Mouse (Mus musculus) left cerebral cortex, adult 11 months (tissue): ENCODE results near the gene Cyp2c23.

Source experiments
- DNase-seq: peaks from one replicate; pipeline ENCODE4 v3.0.0; 2022; ENCODE audit warnings: low spot score

The Cyp2c23 gene

DNA sequence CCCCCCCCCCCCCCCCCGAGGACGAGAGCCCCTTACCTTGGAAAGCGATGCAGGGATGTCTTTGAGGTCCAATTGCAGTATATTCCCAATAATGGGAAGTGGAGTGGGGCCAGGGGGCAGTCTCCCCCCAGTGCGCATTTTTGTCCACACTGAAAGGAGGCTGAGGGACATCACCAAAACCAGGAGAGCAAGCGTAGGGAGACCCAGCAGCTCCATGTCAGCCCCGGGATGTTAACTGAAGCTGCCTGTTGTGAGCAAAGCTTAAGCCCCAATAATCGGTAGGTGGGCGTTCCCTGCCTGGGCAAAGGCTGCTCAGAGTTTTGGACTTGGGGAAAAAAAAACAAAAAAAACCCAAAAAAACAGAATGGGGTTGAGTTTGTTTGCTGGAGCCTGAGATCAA, at the start of gene Cyp2c23:
Gene Cyp2c23 (minus strand): TSS at position 237 of the 400 bp plus-strand sequence.
- DNase-seq: no peak

DNA sequence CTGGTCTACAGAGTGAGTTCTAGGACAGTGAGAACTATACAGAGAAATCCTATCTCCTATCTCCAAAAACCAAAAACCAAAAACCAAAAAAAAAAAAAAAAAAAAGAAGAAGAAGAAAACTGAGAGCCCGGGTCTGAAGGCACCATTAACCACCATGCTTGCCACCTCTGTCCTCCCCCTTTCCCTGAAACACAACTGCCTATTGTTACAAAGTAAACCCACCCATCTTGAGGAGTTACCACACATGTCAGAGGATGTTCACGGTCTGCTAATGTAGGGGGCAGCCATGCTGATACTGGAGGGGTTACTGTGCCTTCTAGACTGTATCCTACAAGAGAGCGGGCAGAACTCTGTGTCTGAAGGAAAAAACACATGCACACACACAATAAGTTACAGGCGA, 48.0 kb upstream of the Cyp2c23 start:
- no peak for DNase-seq

DNA sequence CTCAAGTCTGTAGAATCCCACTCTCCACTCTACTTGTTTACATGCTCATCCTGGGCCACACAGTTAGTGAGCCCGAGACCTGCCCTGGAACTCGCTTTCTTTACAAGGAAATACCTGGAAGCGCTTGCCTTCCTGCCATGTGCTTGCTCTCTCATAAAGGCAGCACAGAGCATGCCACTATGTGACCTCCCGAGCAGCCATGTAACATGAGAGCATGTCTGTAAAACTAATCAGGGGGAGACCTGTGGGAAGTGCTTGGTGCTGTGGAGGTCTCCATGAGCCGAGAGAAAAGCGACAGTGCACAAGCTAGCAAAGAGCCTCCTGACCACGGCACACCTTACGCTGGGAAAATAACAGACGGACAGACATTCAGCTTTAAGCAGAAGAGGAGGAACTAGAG, 47.4 kb upstream of the Cyp2c23 start:
- no peak for DNase-seq

DNA sequence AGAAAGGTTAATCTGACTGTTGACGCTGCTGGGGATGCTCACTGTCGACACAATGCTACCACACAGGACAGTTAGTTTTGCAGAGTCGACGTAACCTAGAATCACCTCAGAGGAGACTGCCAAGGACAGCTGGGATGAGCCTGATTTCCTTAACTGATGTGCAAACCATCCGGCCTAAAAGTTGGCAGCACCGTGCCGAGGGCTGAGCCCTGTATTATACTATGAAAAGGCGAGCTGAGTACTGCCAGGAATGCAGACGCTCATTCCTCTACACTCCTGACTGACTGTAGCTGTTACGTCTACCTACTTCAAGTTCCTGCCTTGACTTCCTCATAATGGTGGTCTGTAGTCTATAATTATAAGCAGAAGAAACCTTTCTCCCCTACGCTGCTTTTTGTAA, 46.0 kb upstream of the Cyp2c23 start:
- no peak for DNase-seq

DNA sequence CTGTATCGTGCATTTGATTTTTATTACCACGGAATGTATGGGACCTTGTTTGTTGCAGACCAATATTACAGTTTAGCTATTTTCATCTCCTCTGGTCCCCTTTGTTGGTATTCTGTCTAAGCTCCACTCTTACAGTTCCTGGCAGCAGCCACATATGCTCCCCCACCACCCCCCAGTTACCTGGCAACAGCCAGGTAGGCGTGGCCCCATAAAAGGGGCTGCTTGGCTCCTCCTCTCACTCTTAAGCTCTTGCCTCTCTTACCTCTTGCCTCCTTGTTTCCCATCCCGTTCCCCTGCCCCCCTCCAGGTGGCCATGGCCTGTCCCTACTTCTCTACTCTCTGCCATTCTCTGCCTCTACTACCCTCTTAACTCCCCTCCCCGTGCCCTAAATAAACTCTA, 42.2 kb upstream of the Cyp2c23 start:
- DNase-seq: no peak

DNA sequence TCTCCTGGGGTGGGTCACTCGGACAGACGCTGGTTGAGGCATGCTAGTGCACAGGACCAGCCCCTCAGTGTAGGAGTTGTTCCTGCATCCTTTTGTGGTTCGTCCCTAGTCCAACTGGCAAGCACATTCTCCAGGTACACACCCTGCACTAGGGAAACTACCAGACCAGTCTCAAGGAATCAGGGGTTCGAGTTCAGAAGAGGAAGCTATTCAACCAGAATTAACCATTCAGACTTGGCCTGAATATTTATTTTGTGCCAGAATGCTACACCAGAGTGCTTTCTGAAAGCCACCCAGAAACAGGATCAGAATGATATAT, 40.9 kb upstream of the Cyp2c23 start:
- no peak for DNase-seq

DNA sequence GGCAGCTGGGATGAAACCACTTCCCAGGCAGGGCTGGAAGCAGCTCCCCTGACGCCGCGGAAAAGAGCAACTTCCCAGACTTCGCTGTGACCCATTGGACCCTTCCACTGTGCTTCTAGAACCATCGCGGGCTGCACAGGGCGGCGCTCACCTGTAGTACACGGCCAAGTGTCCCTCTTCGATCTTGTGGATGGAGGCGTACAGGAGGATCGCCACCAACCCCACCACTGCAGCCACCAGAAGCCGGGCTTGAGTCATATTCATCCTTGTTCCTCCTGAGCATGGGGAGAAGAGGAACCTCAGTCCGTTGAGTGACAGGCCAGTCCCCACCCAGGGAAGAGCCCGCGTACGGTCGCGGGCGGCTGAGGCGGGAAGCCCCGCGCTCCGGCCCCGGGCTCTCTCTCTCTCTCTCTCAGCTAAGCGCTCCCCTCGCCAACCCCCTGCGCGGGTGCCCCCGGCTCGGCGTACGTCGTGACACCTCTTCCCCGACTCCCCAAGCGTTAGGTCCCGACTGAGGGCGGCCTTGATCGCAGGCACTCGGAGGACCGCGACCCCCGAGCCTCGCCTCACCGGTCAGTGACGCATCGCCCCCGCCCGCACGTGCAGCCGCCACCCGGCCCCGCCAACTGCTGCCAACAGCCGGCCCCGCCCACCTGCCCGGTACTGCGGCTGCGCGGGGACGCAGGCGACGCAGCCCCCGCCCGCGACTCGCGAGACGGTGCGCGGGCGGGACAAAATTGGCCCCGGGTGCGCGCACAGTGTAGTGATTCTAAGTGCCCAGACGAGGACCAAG, 40.3 kb upstream of the Cyp2c23 start, which contains the start of gene Erlin1:
Gene Erlin1 (minus strand): TSS at position 665 of the 793 bp plus-strand sequence.
- DNase-seq: peak; percentile 73

DNA sequence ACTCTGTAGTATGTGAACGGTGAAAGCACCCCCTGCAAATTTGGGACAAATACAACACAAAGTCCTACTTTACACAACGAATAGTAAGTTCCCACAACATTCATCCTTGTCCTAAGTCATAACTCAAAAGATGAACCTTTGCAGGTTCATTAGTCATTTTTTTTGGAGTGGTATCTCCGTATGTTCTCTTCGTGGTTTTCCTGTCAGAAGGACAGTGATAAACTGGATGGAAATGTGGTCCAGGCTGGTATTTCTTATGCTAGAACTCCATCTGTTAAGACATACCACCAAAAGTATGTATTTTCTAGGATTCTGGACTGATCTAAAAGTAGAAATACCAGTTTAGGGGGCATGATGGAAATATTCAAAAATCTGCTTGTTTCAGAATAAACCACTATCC, 39.2 kb upstream of the Cyp2c23 start:
- DNase-seq: no peak

DNA sequence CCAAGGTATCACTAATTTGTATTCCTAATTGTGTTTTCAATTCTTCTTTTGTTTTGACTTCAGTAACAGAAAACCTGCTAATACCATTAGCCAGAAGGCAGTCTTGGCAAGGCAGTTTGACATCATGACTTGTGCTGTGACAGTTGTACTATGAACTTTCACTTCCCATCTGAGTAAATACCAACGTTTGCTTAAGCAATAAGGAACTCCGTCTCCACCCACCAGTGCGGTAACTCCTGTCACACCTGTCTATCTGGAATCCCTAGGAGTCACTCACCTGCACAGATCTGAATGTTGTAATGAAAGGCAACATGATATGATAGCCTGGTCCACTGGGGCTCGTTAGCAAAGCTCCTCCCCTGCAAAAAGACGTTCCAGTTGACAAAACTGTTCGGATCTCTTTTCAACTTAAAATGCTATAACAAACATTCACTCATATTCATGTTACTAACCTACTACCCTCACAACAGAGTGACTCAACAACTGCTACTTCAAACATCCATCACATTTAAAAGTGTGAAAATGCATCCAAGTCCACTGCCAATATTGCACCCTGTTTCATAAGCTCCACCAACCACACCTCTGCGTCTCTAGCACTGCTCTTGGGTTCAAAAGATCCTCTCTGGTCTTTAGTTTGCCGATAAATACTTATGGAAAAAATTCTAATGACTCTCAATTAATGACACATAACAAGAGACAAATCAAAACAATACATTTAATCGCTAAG, 38.5 kb upstream of the Cyp2c23 start:
- no peak for DNase-seq

DNA sequence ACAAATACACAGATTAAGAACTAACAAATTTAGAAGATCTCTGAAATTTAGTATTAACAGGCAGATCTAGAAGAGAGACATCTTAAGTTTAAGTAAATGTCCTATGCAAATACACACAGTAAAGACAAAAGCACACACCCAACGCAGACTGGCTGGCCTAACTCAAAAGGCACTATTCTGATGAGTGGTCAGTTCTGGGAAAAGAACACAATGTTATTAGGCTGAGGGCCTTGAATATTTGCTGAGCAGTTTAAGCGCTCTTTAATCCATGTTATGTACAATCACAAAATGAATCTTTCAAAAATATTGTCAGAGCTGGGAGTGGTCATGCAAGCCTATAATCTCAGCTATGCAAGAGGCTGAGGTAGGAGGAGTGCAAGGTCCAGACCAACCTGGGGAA, 35.7 kb upstream of the Cyp2c23 start:
- DNase-seq: no peak

DNA sequence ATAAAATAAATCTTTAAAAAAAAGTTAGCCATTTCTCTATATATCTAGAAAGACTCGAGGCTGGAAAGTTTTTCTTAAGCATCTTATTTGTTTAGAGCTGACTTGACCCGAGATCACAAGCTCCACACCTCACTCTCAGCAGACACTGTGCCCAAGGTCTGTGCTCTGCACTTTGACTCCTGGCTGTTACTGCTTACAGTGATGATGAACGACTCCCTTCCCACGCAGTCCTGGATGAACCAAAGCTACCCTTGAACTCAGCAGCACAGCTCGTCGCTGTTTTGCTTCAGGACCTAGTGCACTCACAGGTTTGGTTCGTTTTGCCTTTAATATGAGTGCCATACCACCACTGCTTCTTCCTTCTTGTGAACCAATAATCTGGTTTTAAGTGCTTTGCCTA, 34.8 kb upstream of the Cyp2c23 start:
- DNase-seq: no peak

DNA sequence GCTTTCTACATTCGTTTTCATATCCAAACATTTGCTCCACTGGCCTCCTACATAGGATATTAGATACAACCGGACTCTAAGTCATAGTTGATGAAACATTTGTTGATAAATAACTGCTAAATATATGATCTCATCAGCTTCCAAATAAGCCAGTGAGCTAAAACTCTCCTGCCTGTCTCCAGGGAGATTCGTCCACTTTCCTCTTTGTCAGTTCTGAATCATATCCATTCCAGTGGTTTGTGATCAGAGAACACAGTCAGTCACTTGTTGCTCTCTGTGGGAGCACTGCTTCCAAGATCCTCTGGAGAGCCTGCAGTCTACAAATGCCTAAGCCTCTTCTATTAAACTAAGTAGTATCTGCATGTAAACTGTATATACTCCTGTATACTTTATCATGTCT, 31.2 kb upstream of the Cyp2c23 start:
- no peak for DNase-seq

DNA sequence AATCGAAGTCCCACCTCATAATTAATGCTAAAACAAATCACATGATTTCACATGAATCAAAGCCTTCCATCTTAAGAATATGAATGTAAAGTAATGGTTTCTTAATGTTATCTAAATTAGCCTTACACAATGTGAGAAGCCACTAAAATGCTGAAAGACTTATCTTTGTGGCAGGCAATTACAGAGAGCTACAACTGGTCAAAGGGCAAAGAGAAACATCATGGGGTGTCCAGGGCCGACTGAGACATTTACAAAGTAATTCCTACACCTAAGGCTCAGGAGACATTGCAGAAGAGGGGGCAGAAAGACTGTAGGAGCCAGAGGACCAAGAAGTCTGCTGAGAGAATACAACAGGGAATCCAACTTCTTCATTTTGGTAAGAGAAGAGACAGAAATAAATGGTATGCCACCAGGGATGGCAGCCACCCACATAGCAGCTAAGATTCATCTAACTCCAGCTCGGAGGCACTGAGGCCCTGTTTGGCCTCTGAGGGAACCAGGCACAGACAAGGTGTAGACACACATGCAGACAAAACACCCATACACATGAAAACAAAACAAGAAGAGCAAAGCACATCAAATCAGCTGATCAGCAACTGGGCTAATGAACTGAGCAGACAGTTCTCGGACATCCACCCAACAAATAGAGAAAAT, 26.3 kb upstream of the Cyp2c23 start:
- DNase-seq: no peak

DNA sequence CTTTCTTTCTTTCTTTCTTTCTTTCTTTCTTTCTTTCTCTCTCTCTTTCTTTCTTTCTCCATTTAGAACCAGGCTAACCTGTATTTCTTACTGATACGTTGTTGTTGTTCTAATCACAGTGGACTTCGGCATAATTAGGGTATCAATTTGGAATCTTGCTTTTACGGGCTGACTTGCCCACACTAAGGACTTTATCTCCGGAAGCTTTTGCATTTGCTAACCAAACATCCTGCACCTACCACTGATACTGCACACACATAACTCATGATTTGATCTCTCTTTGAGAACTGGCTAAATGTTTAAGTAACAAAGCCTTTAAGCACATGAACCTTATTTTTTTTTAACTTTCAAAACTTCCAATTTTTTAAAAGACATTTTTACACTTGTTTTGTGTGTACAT, 21.4 kb upstream of the Cyp2c23 start:
- no peak for DNase-seq

DNA sequence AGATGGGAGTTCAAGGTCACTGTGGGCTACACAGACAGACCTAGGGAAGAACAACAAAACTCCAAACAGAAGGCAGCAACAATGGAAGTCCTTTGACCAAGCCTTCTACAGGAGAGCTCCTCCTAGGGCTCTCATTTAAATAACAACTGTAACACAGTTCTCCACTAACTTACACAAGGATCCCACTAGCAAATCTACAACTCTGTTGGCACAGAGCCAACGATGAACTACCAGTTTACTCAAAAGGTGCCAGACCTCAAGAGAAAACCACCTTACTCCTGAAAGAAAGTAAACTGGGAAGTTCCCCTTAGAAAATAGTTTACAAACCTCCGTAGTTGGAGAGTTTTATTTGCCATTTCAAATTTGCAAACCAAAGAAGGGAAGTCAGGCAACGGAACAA, 20.3 kb upstream of the Cyp2c23 start:
- DNase-seq: no peak

DNA sequence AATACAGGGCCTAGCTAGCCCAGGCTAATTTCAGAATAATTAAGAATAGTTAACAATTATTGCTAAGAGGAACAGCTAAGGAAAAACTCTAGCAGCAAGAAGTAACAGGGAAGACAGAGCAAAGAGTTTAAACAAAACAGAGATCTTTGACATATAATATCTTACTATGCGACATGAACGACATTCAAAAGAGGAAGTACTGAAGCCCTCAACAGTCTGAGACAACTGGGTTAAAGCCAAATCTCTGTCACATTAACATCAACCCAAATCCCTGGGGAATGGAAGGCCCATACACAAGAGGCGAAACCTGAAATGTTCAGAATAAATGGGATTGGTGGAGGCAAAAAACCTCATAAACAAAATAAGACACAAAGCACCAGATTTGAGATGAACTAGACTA, 16.8 kb upstream of the Cyp2c23 start:
- DNase-seq: no peak

DNA sequence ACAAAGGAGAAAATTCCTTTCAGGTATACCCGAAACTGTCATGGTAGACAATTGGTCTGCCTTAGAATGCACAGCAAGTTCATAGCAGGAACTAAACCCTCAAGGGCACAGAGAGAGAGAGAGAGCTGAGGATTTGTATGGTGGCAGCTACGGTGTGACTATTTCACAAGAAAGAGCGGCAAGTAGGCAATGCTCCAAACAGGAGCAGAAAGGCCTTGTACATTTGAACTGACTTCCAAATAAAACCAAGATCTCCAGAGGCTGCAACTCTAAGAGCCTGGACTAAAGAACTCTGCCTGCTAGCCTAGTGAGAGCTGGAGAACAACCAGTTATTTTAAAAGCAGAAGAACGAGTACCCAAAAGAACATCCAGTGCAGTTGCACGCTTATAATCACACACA, 13.1 kb upstream of the Cyp2c23 start:
- DNase-seq: no peak

DNA sequence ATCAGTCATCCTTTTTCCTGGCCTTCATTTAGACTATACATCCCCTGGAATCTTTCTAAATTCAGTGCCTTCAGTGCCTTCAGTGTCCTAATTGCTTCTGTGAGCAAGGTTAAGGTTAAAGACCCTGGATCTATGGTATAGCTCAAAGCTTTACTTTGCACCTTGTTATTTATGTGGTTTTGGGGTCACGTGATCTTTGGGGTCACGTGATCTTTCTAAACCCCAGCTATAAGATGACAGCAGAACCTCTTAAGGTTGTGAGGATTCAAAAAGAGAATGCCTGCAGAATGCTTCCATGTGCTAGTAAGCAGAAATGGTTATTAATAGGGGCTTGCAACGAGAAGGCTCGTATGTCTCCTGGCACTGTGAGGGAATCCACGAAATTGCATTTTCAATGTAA, 4.4 kb upstream of the Cyp2c23 start:
- DNase-seq: no peak

DNA sequence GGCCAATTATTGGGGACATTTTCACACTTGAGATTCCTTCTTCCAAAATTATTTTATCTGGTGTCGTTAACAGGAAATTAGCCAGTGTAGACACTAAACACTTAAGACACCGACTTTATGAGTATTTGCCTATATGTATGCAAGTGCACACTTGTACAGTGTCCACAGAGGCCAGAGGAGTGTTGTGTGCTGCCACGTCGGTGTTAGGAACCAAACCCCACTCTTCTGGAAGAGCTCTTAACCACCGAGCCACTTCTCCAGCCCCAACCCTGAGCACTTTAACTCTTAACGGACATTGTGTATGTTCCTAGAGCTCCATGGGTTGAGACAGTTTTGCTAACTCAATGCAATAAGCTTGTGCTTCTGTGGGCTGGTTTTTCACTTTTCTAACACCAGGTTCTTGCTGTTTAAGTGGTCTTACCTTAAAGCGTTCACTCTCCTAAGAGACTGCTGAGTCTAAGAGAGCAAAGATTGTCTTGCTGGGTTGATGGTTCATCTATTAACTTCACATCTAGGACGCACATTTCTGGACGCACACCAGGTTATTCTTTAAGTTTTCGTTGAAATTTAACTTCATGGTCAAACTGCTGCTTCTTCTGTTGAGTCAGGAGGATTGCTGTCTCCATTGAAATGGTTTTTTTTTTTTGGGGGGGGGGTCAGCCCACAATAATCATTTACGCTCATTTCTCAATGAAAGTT, 3.2 kb upstream of the Cyp2c23 start:
- DNase-seq: no peak

DNA sequence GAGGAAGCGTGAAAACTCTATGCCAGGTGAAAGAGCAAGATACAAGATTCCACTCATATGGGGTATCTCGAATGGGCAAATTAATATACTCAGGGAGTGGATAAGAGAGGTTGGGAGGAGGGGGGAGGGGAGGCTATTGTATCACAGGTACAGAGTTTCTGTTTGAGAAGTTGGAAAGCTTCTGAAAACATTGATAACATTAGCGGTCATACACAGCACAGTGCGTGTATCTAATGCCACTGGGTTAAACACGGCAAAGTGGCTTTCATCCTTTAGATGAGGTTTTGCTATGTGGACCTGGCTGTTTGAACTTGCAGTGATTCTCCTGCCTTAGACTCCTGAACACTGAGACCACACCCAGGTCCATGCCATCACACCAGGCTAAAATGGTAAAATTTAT, 1.0 kb upstream of the Cyp2c23 start:
- DNase-seq: no peak

DNA sequence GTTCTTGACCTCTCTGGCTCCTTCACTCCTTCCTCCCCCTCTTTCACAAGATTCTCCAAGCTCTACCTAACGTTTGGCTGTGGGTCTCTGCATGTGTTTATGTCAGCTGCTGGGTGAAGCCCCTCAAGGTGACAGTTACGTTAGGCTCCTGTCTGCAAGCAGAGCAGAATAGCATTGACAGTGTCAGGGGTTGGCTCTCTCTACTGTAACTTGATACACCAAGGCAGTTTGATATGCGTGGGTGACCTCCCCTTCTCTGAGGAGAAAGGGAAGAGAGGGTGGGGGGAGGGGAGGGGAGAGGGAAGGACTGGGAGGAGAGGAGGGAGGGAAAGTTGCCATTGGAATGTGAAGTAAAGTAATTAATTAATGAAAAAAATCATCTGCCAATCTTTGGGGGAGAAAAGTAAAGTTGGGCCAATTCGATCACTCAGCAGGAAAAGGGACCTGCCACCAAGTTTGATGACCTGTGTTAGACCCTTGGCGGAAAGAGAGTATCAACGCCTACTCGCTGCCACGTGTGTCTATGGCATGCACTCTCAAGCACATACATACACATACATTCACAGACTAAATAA, 2.0 kb downstream of the Cyp2c23 start:
- DNase-seq: no peak

DNA sequence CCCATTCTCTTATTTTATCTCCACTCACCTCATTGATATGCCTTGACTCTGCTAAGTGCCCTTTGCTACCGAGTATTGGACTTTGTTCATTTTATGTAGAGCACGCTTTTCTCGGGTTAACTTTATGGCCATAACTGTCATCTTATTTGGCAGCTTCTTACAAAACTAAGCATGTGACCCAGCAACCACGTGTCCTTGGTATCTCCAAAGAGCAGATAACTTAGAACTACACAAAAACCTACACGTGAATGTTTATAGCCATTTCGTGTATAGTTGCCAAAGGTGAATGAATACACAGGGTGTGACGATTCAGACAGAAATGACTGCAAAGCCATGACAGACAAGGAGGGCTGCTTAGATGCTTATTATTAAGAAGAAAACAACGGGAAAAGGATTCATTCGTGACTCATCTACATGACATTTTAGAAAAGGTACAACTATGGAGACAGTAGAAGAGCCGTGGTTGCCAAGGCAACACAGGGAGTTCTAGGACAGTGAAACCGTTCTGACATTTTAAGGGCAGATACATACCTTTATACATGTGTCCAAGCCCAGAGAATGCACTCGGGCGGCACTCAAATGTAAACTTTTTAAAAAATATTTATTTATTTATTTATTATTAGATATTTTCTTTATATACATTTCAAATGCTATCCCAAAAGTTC, 4.0 kb downstream of the Cyp2c23 start:
- no peak for DNase-seq
